Mouse (Mus musculus) lung, adult 2 months (tissue): ENCODE measurements at regions not wholly inside any gene's neighbourhood (a gene's known extent, or its start where the extent isn't known, plus 50 kb on each side); places are given as distances from the start of the nearest gene placed in this dataset.

ENCODE experiments used
- CTCF ChIP-seq: fragments of 200-500 bp; IDR thresholded peaks from 2 replicates; pipeline ENCODE4 v1.5.1; 2011; ENCODE audit warnings: mild to moderate bottlenecking, low read length, control low read depth; ENCODE audit not compliant: insufficient read depth
- POLR2A ChIP-seq: fragments of 200-500 bp; IDR thresholded peaks from 2 replicates; pipeline ENCODE4 v1.6.1; 2011; ENCODE audit warnings: low read depth, mild to moderate bottlenecking, control low read depth, low read length, borderline replicate concordance; ENCODE audit errors: extremely low read depth

- TF ChIP-seq CTCF (no peak), POLR2A (no peak)
These were observed 337.2 kb upstream of the Noct start for GRCm38 (mm10) chr3:50887002-50887401.
